Mouse (Mus musculus) CH12.LX (cell line): Measurements from ENCODE around the gene Gm28845. TPM values are rescaled to one million over a fixed set of nuclear protein-coding genes. Genes with fewer than 3 reads are reported as not detected.

Source experiments
- DNase-seq: peaks from one replicate; pipeline ENCODE4 v3.0.0-alpha.2; 2013; ENCODE audit errors: extremely low read depth
- H3K27ac ChIP-seq: 2 replicates; pipeline ENCODE4 v1.5.1; 2012; ENCODE audit warnings: low read depth, mild to moderate bottlenecking, control low read depth, moderate library complexity; ENCODE audit not compliant: insufficient read depth
- H3K27me3 ChIP-seq: replicated peaks from 2 replicates; pipeline ENCODE3; 2012; ENCODE audit warnings: inconsistent platforms
- H3K36me3 ChIP-seq, 2 experiments: replicated peaks in 1 of 2; 2 replicates each; pipeline versions ENCODE3 to v1.6.1; 2012; ENCODE audit warnings: inconsistent platforms in 1 of 2, low read length in 1 of 2, mild to moderate bottlenecking in 1 of 2, mixed read lengths in 1 of 2, moderate library complexity in 1 of 2; ENCODE audit not compliant: control insufficient read depth in 1 of 2, insufficient read depth in 1 of 2
- H3K4me1 ChIP-seq, 2 experiments: 2 replicates each; pipeline ENCODE4 v1.6.1; 2012; ENCODE audit warnings: inconsistent platforms in 1 of 2, moderate library complexity in 1 of 2; ENCODE audit not compliant: insufficient read depth in 2 of 2, control insufficient read depth in 1 of 2
- H3K4me2 ChIP-seq: 2 replicates; pipeline ENCODE4 v1.6.1; 2012; ENCODE audit warnings: low read depth, mild to moderate bottlenecking, control low read depth; ENCODE audit not compliant: poor library complexity, insufficient read depth, severe bottlenecking
- H3K4me3 ChIP-seq, 3 experiments: fragments of 150-350 bp in 1 of 3; sonication (generic) in 1 of 3; replicated peaks in 1 of 3; 2 replicates each; pipeline versions ENCODE3 to v1.5.1; 2011 to 2012; ENCODE audit warnings: low read depth in 2 of 3, low read length in 2 of 3, mild to moderate bottlenecking in 2 of 3, moderate library complexity in 2 of 3, control low read depth in 1 of 3, improper control_type of control experiment in 1 of 3, inconsistent platforms in 1 of 3, mixed read lengths in 1 of 3; ENCODE audit not compliant: poor library complexity in 1 of 3
- H3K79me2 ChIP-seq: replicated peaks from 2 replicates; pipeline ENCODE4 v1.6.1; 2012; ENCODE audit warnings: mild to moderate bottlenecking, moderate library complexity; ENCODE audit not compliant: control insufficient read depth, poor library complexity, insufficient read depth, severe bottlenecking; ENCODE audit errors: extremely low read depth
- H3K9ac ChIP-seq: 2 replicates; pipeline ENCODE4 v1.6.1; 2012; ENCODE audit warnings: low read depth, mild to moderate bottlenecking, control low read depth, moderate library complexity; ENCODE audit not compliant: insufficient read depth
- H3K9me3 ChIP-seq: replicated peaks from 2 replicates; pipeline ENCODE3; 2012; ENCODE audit warnings: low read length, inconsistent platforms, mixed read lengths
- BHLHE40 ChIP-seq: IDR thresholded peaks from 2 replicates; pipeline ENCODE4 v1.6.1; 2011; ENCODE audit warnings: mild to moderate bottlenecking, low read depth, low read length, improper control_type of control experiment
- CHD1 ChIP-seq: IDR thresholded peaks from 2 replicates; pipeline ENCODE4 v1.6.1; 2012; ENCODE audit warnings: low read depth, low read length, improper control_type of control experiment, inconsistent platforms
- CHD2 ChIP-seq: IDR thresholded peaks from 2 replicates; pipeline ENCODE4 v1.6.1; 2011; ENCODE audit warnings: low read length, improper control_type of control experiment
- E2F4 ChIP-seq: IDR thresholded peaks from 2 replicates; pipeline ENCODE4 v1.6.1; 2011; ENCODE audit warnings: low read depth, low read length, improper control_type of control experiment; ENCODE audit not compliant: insufficient replicate concordance
- EP300 ChIP-seq: IDR thresholded peaks from 2 replicates; pipeline ENCODE4 v1.6.1; 2011; ENCODE audit warnings: low read length, improper control_type of control experiment
- ETS1 ChIP-seq: conservative IDR thresholded peaks from 2 replicates; pipeline ENCODE4 v1.6.1; 2012; ENCODE audit warnings: low read depth, mild to moderate bottlenecking, inconsistent platforms, low read length, improper control_type of control experiment, moderate library complexity
- GABPA ChIP-seq: IDR thresholded peaks from 2 replicates; pipeline ENCODE4 v1.6.1; 2012; ENCODE audit warnings: low read depth, low read length, improper control_type of control experiment, inconsistent platforms; ENCODE audit not compliant: insufficient replicate concordance
- HCFC1 ChIP-seq: IDR thresholded peaks from 2 replicates; pipeline ENCODE4 v1.6.1; 2012; ENCODE audit warnings: low read depth, mild to moderate bottlenecking, inconsistent platforms, low read length, improper control_type of control experiment
- IRF4 ChIP-seq: IDR thresholded peaks from 2 replicates; pipeline ENCODE4 v1.6.1; 2014; ENCODE audit warnings: low read depth, mild to moderate bottlenecking, inconsistent platforms, low read length, improper control_type of control experiment
- KAT2A ChIP-seq: IDR thresholded peaks from 2 replicates; pipeline ENCODE4 v1.6.1; 2012; ENCODE audit warnings: low read length, improper control_type of control experiment, inconsistent platforms; ENCODE audit not compliant: insufficient replicate concordance
- MAX ChIP-seq: IDR thresholded peaks from 2 replicates; pipeline ENCODE4 v1.6.1; 2011; ENCODE audit warnings: low read length, improper control_type of control experiment
- MEF2A ChIP-seq: IDR thresholded peaks from 2 replicates; pipeline ENCODE4 v1.6.1; 2014; ENCODE audit warnings: low read depth, mild to moderate bottlenecking, inconsistent platforms, low read length, improper control_type of control experiment, borderline replicate concordance
- MXI1 ChIP-seq: IDR thresholded peaks from 2 replicates; pipeline ENCODE4 v1.6.1; 2011; ENCODE audit warnings: mild to moderate bottlenecking, low read depth, low read length, improper control_type of control experiment
- POLR2A ChIP-seq: IDR thresholded peaks from 2 replicates; pipeline ENCODE4 v1.6.1; 2011; ENCODE audit warnings: low read depth, mild to moderate bottlenecking, improper control_type of control experiment, low read length
- POLR2AphosphoS2 ChIP-seq: IDR thresholded peaks from 2 replicates; pipeline ENCODE4 v1.6.1; 2011; ENCODE audit warnings: low read depth, low read length, improper control_type of control experiment
- RAD21 ChIP-seq: IDR thresholded peaks from 2 replicates; pipeline ENCODE4 v1.6.1; 2011; ENCODE audit warnings: low read depth, mild to moderate bottlenecking, low read length, improper control_type of control experiment, moderate library complexity
- RCOR1 ChIP-seq: conservative IDR thresholded peaks from 2 replicates; pipeline ENCODE4 v1.6.1; 2012; ENCODE audit warnings: low read depth, mild to moderate bottlenecking, inconsistent platforms, low read length, improper control_type of control experiment
- SIN3A ChIP-seq: IDR thresholded peaks from 2 replicates; pipeline ENCODE4 v1.6.1; 2012; ENCODE audit warnings: low read length, improper control_type of control experiment, inconsistent platforms
- SMC3 ChIP-seq: IDR thresholded peaks from 2 replicates; pipeline ENCODE4 v1.6.1; 2011; ENCODE audit warnings: low read depth, low read length, improper control_type of control experiment
- TBP ChIP-seq: conservative IDR thresholded peaks from 2 replicates; pipeline ENCODE4 v1.6.1; 2011; ENCODE audit warnings: low read depth, low read length, improper control_type of control experiment
- UBTF ChIP-seq: IDR thresholded peaks from 2 replicates; pipeline ENCODE4 v1.6.1; 2012; ENCODE audit warnings: low read depth, mild to moderate bottlenecking, inconsistent platforms, low read length, improper control_type of control experiment, moderate library complexity
- USF1 ChIP-seq: IDR thresholded peaks from 2 replicates; pipeline ENCODE4 v1.6.1; 2014; ENCODE audit warnings: low read depth, mild to moderate bottlenecking, inconsistent platforms, low read length, improper control_type of control experiment
- USF2 ChIP-seq: conservative IDR thresholded peaks from 2 replicates; pipeline ENCODE4 v1.6.1; 2011; ENCODE audit warnings: low read depth, low read length, improper control_type of control experiment
- ZKSCAN1 ChIP-seq: IDR thresholded peaks from 2 replicates; pipeline ENCODE4 v1.6.1; 2012; ENCODE audit warnings: low read depth, inconsistent platforms, low read length, improper control_type of control experiment, borderline replicate concordance
- ZMIZ1 ChIP-seq: IDR thresholded peaks from 2 replicates; pipeline ENCODE4 v1.6.1; 2012; ENCODE audit warnings: low read depth, mild to moderate bottlenecking, inconsistent platforms, low read length, improper control_type of control experiment
- dilution Hi-C: fragments of 300-500 bp; cut with MboI; formaldehyde crosslinking; loops from 2 replicates; pipeline ENCODE4 v1.14.3; 2020; ENCODE audit warnings: low sequenced_read_pairs; ENCODE audit not compliant: extremely low pct_unique_long_range_greater_than_20kb, extremely low pct_ligation_motif_present
- in situ Hi-C: fragments of 300-500 bp; cut with MboI; formaldehyde crosslinking; loops from 3 replicates; pipeline ENCODE4 v1.14.3; 2019; ENCODE audit warnings: low sequenced_read_pairs, low pct_ligation_motif_present, low pct_unique_long_range_greater_than_20kb, mixed read lengths
- polyA plus RNA-seq: library from polyadenylated mRNA; unstranded; fragments of >175 nt; gene quantifications from 2 replicates; pipeline ENCODE4 v1.2.1, GENCODE M21; 2012; ENCODE audit warnings: low read depth; ENCODE audit not compliant: insufficient read length
- total RNA-seq, 2 experiments: library from RNA; depleted of rRNA; stranded (reverse); fragments of 300-350 nt in 1 of 2; fragments of >200 nt in 1 of 2; gene quantifications; 2 replicates each; pipeline ENCODE4 v1.2.3; 2012 to 2014

The Gm28845 gene
- total and polyA plus RNA-seq, 3 experiments = not detected

DNA sequence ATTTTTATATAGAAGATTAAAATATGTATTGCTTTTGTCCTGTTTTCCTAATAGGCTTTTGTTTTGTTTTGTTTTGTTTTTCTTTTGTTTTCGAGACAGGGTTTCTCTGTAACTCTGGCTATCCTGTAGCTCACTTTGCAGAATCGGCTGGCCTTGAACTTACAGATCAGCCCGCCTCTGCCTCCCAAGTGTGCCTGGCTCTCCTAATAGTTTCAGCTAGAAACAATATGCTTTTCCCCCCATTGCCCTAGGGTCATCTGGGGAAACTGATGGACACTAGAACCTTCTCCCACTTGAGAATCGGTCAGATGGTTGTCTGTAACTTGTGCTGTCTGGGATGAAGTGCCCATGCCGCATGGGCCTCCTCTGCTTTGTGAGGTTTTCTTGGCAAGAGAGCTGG, 36.8 kb upstream of the Gm28845 start:
- Histone ChIP-seq H3K4me3 (no peak overlapping the region), H3K4me1 (no peaks in the 10 kb centered on the region), H3K27me3 (no peaks in the 10 kb centered on the region), H3K79me2 (no peaks in the 10 kb centered on the region), H3K4me2 (no peak overlapping the region), H3K9ac (no peak overlapping the region), H3K9me3 (no peaks in the 10 kb centered on the region), H3K36me3 (peaks cover 0 to 13% of the 10 kb centered on the region in 2 experiments), H3K27ac (no peak overlapping the region)
- dilution Hi-C loops (no loop called here), in situ Hi-C loops (no loop called here)
- TF ChIP-seq E2F4 (no peak), CHD1 (no peak), SIN3A (no peak), EP300 (no peak), ZMIZ1 (no peak), HCFC1 (no peak), BHLHE40 (no peak)
- DNase-seq = no peak

DNA sequence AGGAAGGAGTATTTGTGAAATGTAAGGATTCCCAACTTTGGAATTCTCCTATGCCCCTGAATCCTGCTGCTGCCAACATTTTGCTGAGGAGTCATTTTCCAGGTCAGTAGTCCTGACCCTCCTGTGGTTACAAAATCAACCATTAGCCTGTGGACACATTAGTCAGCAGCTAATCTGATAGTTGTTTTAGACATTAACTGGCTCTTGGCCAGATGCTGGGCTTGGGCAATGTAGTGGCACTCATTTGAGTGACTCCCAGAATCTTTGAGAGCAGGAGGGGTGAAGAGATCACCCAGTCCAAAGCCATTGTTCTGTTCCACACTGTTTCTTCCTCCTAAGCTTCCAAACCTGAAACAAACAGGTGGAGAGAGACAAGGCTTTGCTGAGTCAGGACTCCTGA, 35.5 kb upstream of the Gm28845 start:
- H3K9ac ChIP-seq = no peak overlapping the region
- peaks cover 0 to 4% of the 10 kb centered on the region in 2 experiments for H3K36me3 ChIP-seq
- in situ Hi-C loops (no loop called here), dilution Hi-C loops (no loop called here)
- H3K4me1 ChIP-seq = no peaks in the 10 kb centered on the region
- H3K27ac ChIP-seq = no peak overlapping the region
- no peak overlapping the region for H3K4me3 ChIP-seq
- no peaks in the 10 kb centered on the region for H3K79me2 ChIP-seq
- no peaks in the 10 kb centered on the region for H3K27me3 ChIP-seq
- peaks cover 5% of the 10 kb centered on the region for H3K9me3 ChIP-seq
- TF ChIP-seq USF1 (no peak), IRF4 (no peak), MEF2A (no peak), CHD1 (no peak), MXI1 (no peak)
- DNase-seq = no peak
- no peak overlapping the region for H3K4me2 ChIP-seq

DNA sequence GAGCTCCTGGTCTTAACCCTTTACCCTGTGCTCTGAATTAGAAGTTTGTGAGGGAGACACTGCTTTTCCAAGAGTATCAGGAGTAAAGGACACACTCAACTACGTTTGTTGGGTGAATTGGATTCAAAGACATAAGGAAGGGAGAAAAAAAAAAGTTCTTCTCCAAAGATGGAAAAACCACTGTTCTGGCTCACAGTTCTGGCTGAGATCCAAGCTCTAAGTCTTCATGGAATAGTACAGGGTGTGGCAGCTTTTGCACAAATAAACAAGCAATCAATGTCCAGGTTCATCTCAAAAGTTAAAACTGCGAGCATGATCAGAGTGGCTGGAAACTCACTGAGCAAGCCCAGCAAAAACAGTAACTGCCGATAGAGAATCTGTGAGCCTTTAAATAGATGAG, 28.6 kb upstream of the Gm28845 start:
- H3K36me3 ChIP-seq = no peaks in the 10 kb centered on the region
- TF ChIP-seq BHLHE40 (no peak), ETS1 (no peak), CHD2 (no peak), IRF4 (no peak), CHD1 (no peak), GABPA (no peak), TBP (no peak), MAX (no peak), ZKSCAN1 (no peak), KAT2A (no peak), POLR2AphosphoS2 (no peak), USF2 (no peak), POLR2A (no peak), UBTF (no peak), RCOR1 (no peak), E2F4 (no peak), SMC3 (no peak), RAD21 (no peak)
- no peak overlapping the region for H3K9ac ChIP-seq
- no peaks in the 10 kb centered on the region for H3K27me3 ChIP-seq
- no peak overlapping the region for H3K4me2 ChIP-seq
- no peaks in the 10 kb centered on the region for H3K4me1 ChIP-seq
- in situ Hi-C loops (no loop called here), dilution Hi-C loops (no loop called here)
- H3K79me2 ChIP-seq = no peaks in the 10 kb centered on the region
- H3K9me3 ChIP-seq = peaks cover 6% of the 10 kb centered on the region
- DNase-seq = no peak
- no peak overlapping the region for H3K4me3 ChIP-seq
- H3K27ac ChIP-seq = no peak overlapping the region
